Mouse (Mus musculus): ENCODE results near the gene Ttll3. TPM values are rescaled to one million over a fixed set of nuclear protein-coding genes. Genes with fewer than 3 reads are reported as not detected.

Gene Ttll3
- total RNA-seq, 1 experiment from 2014 or later = 12.9 TPM

DNA sequence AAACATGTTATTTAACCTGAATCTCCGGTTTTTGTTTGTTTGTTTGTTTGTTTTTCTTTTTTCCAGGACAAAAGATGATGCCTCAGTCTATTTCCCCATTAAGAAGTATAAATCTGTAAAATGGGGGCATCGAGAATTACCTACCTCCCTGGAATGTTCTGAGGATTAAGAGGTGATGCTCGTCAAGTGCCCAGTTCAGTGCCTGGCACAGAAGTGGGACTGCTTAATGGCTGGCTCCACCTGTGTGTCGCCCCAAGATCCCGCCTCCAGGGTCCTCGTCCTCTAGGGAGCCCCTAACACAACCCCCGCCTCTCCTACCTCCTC, 11.9 kb upstream of the Ttll3 start:
- no peak; the same call in 1 of the 2 replicates for ATAC-seq (replicated peaks; ENCODE audit: insufficient number of reproducible peaks, low FRiP score, low TSS enrichment, poor library complexity, severe bottlenecking)

DNA sequence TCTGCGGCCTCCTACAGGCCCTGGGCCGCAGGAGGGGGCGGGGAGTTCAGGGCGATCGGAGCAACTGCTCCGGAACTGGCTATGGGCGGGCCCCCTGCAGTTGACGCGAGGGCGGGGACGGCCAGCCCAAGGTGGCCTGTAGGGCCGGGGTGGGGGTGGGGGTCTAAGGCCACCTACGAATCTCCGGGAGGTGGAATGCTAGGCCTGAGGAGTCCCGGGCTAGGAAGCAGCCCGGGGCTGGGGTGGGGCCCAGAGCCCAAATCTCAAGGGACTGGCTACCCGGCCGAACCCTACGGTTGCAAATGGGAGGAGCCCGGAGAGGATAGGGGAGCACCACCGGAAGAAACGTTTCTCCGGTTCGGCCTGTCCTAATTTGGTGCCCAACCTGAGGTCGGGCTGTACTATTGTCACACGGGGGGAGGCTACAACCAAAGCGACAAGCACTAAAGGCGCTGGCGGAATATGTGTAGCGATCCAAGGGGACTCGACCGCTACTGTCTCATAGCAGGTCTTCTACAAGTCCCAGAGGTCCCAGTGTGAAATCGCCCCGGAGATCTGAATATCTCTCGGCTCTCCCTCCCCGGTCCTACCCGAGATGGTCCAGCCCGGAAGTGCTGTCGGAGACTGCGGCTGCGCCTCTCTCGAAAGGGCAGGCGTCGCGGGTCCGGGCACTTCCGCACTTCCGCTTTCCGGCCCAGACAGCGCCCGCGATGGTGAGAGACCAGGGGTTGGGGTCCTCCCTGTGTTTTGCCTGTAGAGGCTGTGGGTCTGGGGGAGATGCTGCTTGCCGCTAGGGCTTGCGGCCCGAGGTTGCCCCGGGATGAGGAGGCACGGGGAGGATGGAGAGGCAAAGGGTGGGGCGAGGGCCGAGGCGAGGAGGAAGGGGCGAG, 11.3 kb upstream of the Ttll3 start, which contains the start of the genes Tada3 and Arpc4:
Gene Tada3 (minus strand): TSS at position 388 of the 890 bp plus-strand sequence.
Gene Arpc4 (plus strand): TSS at position 620 of the 890 bp plus-strand sequence.
- ATAC-seq (replicated peaks; ENCODE audit: insufficient number of reproducible peaks, low FRiP score, low TSS enrichment, poor library complexity, severe bottlenecking) = peak; percentile 86

DNA sequence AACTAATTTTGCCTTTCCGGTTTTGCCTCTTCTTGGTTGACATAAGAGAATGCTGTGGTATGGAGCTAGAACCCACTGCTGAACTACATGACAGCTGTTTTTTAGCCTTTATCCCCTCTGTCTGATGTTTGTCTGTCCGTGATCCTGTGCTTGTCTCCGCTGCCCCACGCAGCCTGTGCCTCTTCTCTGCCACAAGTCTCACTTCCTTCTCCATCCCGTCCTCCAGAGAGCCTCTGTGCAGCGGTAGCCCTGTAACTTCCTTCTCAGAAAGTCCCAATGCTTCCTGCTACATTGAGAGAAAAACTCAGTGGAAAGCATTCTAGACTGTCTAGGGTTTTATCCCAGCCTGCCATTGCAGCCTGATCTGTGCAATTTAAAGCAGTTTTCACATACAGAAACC, 9.8 kb upstream of the Ttll3 start:
- 0 out of 2 replicates have a peak, but pooled peaks have one; percentile 21 for ATAC-seq (replicated peaks; ENCODE audit: insufficient number of reproducible peaks, low FRiP score, low TSS enrichment, poor library complexity, severe bottlenecking)

DNA sequence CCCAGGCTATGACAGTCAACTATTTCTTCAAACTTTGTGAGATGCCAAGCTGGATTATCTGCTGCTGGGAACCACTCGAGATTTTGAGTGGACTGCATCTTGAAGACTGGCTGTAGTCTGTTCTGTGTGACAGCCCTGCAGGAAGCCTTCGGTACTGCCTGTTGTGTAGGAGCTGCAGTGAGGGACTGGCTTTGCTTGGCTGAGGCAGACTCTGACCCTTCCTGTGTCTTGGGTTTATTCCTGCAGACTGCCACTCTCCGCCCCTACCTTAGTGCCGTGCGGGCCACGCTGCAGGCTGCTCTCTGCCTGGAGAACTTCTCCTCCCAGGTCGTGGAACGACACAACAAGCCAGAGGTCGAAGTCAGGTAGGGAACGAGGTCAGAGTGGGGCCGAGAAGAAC, 8.6 kb upstream of the Ttll3 start:
- no peak for ATAC-seq (replicated peaks; ENCODE audit: insufficient number of reproducible peaks, low FRiP score, low TSS enrichment, poor library complexity, severe bottlenecking)

DNA sequence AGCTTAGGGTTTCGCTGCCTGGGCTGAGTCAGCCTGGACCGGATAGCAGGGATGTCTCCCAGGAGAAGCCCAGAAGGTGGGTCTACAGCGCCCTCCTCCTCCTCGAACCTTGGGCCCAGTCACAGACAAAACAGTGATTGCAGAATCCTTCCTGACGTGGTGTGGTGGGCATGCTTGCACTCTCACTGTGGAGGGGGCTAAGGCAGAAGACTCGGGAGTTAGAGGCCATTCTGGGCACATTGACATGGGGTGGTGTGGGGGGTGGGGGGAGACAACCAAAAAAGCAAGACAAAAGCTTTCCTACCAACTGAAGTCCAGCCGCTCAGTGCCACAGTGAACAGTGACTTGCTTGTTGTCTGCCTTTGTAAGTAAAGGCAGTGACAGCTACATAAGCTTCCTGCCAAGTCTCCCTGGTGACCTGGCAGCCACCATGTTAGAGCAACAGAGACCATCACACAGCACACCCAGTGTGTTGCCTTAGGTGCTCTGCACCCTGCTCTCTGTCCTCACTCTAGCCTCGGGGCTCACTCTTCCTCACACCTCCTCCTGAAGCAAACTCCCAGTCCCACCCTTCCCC, 4.6 kb upstream of the Ttll3 start:
- no peak for ATAC-seq (replicated peaks; ENCODE audit: insufficient number of reproducible peaks, low FRiP score, low TSS enrichment, poor library complexity, severe bottlenecking)

DNA sequence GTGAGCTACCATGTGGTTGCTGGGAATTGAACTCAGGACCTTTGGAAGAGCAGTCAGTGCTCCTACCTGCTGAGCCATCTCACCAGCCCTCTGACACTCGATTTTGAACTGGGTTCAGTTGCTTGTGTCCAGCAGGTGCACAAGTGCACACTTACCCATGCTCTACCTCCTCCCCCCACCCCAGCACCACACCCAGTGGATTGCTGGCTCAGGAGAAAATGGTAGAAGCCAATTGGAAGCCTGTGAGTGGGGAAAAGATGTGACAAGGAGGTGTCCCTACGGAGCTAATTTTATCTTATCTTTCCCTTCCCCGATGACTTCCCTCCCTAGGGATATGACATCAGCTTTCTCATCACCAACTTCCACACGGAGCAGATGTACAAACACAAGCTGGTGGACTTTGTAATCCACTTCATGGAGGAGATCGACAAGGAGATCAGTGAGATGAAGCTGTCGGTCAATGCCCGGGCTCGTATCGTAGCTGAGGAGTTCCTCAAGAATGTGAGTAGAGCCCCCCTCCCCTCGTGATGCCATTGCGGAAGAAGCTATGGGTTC, 3.8 kb upstream of the Ttll3 start:
- ATAC-seq (replicated peaks; ENCODE audit: insufficient number of reproducible peaks, low FRiP score, low TSS enrichment, poor library complexity, severe bottlenecking) = no peak

DNA sequence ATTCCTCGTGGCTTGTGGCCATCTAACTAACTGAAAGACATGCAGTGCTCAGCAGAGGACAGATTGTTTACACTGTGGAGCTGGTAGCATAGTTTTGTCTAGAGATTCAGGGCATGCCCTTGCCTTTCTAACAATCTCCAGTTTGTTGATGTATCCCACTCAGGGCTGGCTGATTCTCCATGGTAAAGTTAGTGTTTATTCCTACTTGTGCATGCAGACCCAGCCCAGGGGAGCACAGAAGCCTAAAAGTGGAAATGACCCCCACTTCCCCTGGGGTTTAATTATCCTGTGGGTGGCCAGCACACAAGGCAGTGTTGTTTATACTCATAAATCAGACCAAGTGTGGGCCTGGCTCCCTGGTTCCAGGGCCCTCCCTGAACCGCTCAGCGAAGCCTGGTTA, 3.0 kb upstream of the Ttll3 start:
- no peak for ATAC-seq (replicated peaks; ENCODE audit: insufficient number of reproducible peaks, low FRiP score, low TSS enrichment, poor library complexity, severe bottlenecking)

DNA sequence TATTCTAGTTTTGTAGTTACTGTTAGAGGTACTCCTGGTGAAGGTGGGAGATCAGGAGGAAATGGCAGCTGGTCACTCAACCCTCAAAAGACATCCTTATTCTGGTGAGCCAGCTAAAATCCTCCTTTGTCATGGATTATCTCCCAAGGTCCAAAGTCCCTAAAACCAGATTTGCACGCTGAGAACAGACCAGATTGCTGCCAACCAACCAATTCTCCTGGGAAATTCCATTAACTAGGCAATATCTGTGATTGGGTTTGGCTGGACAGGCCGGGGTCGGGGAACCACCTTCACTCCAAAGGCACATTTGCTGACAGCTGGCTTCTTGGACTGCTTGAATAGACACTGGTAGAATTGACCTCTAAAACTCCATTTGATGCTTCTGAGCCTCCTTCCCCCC, 1.7 kb downstream of the Ttll3 start:
- no peak for ATAC-seq (replicated peaks; ENCODE audit: insufficient number of reproducible peaks, low FRiP score, low TSS enrichment, poor library complexity, severe bottlenecking)

DNA sequence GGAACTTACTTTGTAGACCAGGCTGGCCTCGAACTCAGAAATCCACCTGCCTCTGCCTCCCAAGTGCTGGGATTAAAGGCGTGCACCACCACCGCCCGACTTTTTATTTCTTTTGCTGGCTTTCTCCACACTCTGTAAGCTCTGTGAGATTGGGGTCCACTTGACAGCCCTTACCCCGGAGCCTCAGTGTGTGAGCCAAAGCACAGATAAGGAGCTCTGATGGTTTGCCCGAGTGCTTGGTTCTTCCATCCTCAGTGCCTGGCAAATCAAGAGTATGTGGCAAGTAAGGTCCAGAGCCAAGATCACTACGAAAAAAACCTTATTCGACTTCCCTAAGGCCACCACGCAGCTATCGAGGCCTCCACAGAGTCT, 2.9 kb downstream of the Ttll3 start:
- ATAC-seq (replicated peaks; ENCODE audit: insufficient number of reproducible peaks, low FRiP score, low TSS enrichment, poor library complexity, severe bottlenecking) = no peak

DNA sequence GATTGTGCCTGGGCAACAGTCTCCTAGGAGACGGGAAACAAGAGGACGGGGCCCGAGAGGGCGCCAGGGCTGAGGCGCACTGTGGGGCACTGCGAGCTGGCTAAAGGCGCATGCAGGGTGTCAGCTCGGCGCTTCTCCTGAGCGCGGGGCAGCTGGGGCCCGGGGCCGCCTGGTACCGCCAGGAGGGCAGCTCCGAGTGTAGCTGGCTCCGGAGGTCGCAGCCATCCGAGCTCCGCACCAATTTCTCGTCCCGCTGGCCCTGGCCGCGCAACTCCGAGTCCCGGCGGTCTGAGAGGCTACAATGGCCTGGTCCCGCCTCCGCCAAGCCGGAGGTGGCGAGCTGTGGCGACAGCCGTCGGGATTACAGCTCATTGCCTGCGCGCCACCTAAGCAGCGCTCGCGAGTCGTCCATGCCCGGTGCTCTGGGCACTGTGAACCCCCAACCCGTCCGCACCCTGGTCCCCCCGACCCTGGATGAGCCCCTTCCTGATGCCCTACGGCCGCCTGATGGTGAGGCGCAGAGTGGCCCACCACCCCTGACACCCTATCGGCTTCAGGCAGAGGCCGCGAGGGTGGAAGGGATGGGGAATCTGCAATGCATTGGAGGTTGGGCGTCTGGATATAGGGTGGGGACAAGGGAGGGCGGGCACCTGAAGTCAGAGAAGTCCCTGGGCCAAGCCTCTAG, 3.5 kb downstream of the Ttll3 start:
- no peak for ATAC-seq (replicated peaks; ENCODE audit: insufficient number of reproducible peaks, low FRiP score, low TSS enrichment, poor library complexity, severe bottlenecking)

DNA sequence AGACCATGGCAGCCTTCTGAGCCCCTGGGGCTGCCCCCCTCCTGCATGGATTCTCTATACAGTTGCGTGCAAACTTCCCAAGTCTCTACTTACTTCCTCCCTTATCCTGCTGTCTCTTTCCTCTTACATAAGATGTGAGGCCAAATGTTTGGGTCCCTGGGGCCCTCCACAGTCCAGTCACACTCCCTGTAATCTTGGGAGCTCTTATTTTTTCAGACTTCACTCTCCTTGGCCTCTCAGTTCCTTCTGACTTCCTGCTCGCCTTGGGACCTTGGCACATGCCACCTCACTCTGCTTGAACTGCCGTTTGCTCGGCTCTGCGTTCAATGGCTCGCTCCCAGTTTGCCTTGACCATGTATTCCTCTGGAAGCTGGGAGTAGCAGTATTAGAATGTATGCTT, 4.9 kb downstream of the Ttll3 start:
- ATAC-seq (replicated peaks; ENCODE audit: insufficient number of reproducible peaks, low FRiP score, low TSS enrichment, poor library complexity, severe bottlenecking) = no peak

DNA sequence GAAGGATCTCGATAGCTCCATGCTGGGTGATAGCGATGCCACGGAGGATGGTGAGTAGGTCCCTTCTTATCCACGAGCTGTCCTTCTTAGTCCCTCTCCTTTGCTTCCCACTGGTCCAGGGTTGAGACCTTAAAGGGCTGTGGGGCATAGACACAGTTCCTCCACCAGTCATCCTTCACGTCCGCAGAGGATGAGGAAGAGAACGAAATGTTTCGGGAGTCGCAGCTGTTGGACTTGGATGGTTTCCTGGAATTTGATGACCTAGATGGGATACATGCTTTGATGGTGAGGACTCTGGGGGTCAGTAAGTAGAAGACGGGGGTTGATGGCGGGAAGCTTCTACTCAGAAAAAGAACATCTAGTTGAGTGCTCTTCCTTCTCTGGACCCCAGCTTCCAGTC, 5.8 kb downstream of the Ttll3 start:
- no peak for ATAC-seq (replicated peaks; ENCODE audit: insufficient number of reproducible peaks, low FRiP score, low TSS enrichment, poor library complexity, severe bottlenecking)

DNA sequence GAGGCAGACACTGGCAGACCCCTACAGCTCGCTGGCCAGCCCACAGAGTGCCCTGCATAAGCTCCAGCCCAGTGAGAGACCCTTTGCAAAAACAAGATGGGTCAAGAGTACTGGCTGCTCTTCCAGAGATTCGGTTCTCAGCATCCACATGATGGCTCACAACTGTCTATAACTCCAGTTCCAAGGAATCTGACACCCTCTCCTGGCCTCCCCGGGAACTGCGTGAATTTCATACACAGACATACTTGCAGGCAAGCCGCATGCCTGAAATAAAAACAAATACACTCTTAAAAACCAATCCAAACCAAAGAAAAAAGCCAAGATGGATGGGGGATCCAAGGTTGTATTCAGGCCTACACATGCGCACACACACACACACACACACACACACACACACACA, 6.4 kb downstream of the Ttll3 start:
- ATAC-seq (replicated peaks; ENCODE audit: insufficient number of reproducible peaks, low FRiP score, low TSS enrichment, poor library complexity, severe bottlenecking) = no peak

DNA sequence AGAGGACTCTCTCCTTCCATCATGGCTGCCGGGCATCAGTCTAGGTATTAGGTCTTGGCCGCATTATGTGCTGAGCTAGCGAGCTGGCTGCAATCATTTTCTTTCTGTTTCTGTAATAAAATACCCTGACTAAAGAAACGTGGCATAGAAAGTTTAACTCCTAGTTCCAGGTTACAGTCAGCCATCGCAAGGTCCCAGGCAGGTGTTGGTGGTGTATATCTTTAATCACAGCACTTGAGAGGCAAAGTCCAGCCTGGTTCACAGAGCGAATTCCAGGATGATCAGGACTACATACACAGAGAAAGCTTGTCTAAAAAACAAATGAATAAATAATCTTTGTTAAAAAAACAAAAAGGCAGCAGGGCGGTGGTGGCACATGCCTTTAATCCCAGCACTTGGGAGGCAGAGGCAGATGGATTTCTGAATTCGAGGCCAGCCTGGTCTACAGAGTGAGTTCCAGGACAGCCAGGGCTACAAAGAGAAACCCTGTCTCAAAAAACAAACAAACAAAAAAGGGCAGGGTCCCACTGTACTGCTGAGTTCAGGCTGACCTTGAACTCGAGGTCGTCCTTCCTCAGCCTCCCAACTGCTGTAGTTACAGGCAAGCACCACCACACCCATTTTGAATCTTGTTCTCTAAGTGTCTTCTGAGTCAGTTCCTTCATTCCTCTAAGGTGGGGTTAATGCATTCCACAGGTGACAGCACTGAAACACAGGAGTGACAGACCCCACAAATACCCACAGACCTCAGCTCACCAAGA, 7.4 kb downstream of the Ttll3 start:
- ATAC-seq (replicated peaks; ENCODE audit: insufficient number of reproducible peaks, low FRiP score, low TSS enrichment, poor library complexity, severe bottlenecking) = no peak

DNA sequence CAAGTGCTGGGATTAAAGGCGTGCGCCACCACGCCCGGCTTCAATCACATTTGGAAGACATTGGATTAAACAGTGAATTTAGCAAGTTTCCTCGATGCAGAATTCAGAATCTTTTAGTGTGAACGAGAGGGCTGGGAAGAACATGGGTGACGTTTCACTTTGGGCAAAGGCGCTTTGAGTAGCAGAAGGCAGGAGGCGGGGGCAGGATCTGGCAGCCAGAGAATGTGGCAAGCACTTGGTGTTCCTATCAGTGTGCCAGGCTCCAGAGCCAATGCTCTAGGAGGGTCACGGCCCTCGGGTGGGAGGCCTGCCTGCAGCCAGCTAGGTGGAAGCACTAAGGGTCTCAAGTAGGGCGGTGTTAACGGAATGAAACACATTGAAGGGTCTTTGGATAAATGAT, 13.0 kb downstream of the Ttll3 start:
- ATAC-seq (replicated peaks; ENCODE audit: insufficient number of reproducible peaks, low FRiP score, low TSS enrichment, poor library complexity, severe bottlenecking) = no peak

DNA sequence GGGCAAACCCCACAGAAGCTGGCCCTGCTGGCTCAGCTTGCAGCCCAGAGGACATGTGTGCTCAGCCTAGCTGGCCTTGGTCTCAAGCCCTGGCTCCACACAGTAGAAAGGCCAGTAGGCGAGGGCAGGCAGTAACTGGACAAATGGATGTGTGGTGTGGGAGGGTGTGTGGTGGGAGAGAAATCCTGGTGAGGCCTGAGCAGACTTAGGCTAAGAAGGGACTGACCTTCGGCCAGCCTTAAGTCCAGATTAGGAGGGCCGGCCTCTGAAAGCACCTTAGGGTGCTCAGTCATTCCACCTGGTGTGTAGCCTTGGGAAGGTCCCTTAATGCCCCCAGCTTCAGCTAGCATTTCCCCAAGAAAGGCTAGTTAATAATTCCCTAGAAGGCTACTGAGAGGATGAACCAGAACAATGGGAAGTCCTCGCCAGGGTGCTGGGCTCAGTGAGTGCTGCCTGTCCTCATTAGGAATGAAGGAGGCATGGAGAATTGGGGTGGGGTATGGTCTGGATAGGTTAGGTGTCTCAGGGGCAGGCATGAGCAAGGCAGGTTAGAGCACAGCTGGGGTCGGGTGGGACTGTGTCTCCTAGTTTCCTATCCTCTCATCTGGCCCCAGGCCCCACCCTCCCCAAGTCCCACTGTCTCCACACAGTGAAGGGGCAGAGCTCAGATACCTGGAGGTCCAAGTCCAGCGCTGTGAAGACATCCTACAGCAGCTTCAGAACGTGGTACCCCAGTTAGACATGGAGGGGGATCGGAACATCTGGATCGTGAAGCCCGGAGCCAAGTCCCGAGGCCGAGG, 15.8 kb downstream of the Ttll3 start:
- no peak for ATAC-seq (replicated peaks; ENCODE audit: insufficient number of reproducible peaks, low FRiP score, low TSS enrichment, poor library complexity, severe bottlenecking)

DNA sequence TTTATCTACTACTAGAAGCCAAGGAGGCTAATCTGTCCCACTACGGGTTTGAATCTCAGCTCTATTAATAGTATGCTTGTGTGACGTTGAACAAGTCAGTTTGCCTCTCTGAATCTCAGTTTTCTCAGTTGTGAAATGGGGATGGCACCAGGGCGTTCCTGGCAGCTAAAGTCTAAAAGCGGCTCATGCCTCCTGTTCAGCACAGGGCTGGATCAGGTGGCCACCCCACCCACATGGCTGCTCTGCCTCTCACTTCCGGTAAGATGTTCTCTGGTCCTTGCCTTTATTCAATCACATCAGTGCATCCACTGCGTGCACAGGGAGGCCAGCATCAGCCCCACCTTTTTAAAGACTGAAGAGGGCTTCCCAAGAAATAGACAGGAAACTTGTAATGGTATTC, 16.4 kb downstream of the Ttll3 start:
- no peak for ATAC-seq (replicated peaks; ENCODE audit: insufficient number of reproducible peaks, low FRiP score, low TSS enrichment, poor library complexity, severe bottlenecking)

DNA sequence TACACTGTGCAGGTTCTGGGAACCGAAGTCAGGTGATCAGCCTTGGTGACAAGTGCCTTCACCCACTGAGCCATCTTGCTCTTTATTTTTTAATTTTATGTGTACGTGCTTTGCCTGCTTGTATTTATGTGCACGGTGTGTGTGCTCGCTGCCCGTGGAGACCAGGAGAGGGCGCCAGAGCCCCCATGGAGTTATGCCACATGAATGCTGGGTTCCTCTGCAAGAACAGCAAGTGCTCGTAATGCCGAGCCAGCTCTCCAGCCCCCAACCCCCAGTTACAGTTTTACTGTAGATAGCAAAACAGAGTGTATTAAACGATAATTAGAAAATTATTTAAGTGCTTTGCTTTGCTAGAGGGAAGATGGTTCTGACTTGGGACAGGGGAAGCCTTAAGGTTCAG, 17.6 kb downstream of the Ttll3 start:
- ATAC-seq (replicated peaks; ENCODE audit: insufficient number of reproducible peaks, low FRiP score, low TSS enrichment, poor library complexity, severe bottlenecking) = no peak

Measured in monocyte, adult 5-6 weeks (primary cell).